Mouse (Mus musculus): ENCODE results near the gene Map3k11.

The Map3k11 gene

DNA sequence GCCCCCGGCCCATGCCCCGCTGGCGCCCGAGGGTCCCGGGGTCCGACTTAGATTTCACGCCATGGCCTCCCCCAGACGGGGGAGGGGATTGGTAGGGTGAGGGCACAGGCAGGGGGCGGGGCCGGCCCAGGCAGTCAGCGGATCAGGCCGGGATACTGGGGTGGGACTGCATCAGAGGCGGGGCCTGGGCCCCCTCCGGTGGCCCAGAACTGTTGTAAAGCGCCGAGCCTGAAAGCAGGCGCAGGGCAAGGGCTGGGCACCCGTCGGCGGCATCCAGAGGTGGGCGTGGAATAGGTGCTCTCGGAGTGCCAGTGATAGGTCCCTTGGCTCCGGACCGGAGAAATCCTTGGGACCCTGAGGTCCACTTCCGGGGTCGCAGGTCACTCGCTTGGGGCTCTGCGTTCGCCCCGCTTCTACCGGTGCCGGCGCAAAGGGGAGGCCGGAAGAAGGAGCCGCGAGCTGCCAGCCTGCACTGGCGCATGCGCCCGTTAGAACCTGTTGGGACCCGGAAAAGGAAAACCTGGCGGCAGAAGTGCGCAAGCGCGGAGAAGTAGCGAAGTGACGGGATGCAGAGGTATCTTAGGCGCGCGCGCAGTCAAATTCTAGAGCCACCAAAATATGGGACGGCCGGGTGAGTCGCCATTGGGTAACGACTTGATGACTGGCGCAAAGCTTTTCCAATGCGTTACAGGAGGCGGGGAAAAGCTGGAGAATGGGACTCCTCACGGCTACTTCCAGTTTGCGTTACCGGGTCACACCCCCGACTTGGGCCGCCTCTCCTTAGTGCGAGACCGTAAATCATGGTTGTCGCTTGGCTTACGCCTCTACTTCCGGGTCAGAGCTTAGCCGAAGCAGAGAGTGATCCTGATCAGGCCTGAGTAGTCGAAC lies at the start of gene Map3k11, which contains the start of gene Pcnx3:
Map3k11 (plus strand) TSS at position 543 of the 888 bp plus-strand sequence.
Pcnx3 (minus strand) TSS at position 709 of the 888 bp plus-strand sequence.
- peak; percentile 98 for DNase-seq

DNA sequence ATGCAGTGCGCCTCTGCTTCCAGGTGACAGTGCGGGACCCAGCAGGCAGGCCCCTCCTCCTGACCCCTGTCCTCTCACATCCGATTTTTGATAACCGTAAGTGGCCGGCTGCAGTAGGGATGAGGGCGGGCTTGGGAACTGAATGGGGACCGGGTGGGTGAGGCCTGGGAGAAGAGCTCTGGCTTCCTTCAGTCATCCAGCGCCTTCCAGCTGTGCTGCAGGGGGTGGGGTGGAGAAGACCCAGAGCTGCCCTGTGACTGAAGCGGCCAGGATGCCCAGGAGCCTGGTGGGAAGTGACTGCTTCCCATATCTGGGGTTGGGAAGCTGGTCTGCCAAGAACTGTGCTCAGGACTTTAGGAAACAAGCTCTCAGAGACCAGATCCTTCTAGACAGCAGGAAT lies 48.2 kb upstream of the Map3k11 start:
- no peak for DNase-seq

- DNase-seq = no peak
Measured at GRCm38 (mm10) chr19:5641021-5641420, 47.5 kb upstream of the Map3k11 start.

- no peak for DNase-seq
Measured at GRCm38 (mm10) chr19:5641641-5642040, 46.9 kb upstream of the Map3k11 start.

DNA sequence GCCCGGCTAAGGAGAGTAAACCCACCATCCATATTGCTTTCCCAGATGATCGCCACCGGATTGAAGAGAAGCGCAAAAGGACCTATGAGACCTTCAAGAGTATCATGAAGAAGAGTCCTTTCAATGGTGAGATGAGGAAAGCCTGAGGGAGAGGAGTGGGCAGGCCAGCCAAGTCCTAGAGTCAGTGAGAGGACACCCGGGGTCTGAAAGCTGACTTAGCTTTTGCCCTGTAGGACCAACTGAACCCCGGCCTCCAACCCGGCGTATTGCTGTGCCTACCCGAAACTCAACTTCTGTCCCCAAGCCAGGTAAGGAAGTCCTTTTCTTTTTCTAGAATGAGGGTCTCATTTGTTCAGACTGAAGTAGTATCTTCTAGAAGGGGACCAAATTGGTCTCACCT lies 43.3 kb upstream of the Map3k11 start:
- no peak for DNase-seq

GRCm38 (mm10) chr19:5646731-5647330 lies 41.7 kb upstream of the Map3k11 start:
- no peak for DNase-seq

GRCm38 (mm10) chr19:5647791-5648190 lies 40.8 kb upstream of the Map3k11 start:
- DNase-seq = no peak

DNA sequence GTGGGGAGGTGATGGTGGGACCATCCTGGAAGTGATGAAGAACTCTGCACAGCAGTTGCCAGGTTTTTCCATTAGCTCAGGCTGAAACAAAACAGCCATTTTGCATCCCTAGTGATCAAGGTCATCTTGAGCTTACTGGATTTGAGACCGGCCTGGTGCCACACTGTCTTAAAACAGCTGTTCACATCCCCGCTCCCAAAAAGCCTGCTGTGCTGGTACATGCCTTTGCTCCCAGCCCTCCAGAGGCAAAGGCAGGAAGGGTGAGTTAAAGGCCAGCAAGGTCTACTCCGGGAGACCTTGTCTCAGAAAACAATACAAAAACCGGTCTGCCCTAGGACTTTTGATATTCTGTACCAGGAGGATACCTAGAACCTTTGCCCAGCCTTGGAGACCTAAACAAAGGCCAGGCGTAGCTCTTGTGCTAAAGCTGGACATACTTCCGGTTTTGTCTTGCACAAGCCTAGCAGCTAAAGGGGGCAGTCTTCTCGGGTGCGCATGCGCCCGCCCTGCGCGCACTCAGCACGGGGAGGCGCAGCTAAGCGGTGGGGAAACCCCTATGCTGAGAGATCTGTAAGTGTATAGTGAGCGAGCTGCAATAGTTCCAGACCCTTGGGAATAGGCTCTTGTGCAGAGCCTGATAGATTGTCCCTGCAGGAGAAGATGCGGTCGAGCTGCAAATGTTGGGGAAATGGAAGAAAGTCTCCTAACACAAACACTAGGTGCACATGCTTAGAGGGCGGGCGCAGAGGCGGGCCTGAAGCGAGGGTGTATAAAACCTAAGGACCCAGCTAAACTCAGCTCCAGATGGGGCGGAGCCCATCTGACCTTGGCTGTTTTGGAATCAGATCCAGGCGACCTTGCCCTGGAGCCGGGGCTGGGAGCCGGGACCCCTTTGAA lies 39.9 kb upstream of the Map3k11 start:
- peak; percentile 91 for DNase-seq

- peak; percentile 62 for DNase-seq
Measured at GRCm38 (mm10) chr19:5649298-5649741, 39.2 kb upstream of the Map3k11 start.

DNA sequence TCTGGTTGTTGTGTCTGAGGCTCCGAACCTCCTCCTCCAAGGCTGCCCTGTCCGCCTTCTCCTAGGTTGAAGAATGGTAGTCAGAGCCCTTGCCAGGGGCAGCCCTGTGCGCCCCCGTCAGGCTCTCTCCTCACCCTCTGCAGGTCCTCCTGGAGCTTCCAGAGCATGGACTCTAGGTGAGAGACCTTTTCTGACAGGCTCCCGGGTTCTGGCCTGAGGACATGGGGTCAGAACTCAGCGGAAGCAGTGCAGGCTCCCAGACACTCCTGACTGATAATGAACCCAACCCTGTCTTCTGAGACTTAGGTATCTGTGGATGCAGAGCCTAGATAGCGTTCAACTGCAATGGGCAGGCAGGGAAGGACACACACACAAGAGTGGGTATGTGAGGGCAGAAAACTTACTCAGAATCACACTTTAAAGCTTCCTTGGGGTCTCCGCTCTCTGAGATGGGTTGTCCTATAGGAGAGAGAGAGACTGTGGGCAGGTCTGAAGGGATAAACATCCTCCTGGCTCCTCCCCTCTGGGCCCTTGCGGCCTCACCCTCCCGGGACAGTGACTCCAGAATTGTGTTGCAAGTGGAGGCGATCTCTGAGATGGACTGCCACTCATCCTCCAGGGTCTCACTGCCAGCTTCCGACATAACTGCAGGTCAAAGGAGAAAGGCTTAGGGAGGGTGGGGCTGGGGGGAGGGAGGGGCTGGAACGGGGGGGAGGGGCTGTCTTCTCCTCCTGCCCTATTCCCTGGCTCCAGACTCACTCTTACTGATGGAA lies 36.9 kb upstream of the Map3k11 start:
- no peak for DNase-seq

DNA sequence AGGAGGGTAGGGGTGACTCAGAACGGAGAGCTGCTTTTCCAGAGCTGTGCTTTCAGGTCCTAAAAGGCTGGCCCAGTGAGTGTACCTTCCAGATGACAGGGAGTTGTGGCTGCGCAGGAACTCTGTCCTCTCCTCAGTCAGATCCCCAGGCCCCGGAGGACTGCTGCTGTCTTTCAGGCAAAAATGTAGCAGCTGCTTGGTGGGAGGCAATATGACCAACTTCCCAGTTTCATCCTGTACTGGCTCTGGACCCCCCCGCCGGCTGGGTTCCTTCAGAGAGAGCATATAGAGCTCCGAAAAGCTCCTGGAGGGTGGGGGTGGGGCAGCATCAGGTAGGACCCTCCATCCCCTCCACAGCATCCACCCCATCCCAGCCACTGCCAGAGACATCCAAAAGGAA lies 36.0 kb upstream of the Map3k11 start:
- DNase-seq = no peak

- DNase-seq = no peak
Measured at GRCm38 (mm10) chr19:5653969-5654719, 34.4 kb upstream of the Map3k11 start.

DNA sequence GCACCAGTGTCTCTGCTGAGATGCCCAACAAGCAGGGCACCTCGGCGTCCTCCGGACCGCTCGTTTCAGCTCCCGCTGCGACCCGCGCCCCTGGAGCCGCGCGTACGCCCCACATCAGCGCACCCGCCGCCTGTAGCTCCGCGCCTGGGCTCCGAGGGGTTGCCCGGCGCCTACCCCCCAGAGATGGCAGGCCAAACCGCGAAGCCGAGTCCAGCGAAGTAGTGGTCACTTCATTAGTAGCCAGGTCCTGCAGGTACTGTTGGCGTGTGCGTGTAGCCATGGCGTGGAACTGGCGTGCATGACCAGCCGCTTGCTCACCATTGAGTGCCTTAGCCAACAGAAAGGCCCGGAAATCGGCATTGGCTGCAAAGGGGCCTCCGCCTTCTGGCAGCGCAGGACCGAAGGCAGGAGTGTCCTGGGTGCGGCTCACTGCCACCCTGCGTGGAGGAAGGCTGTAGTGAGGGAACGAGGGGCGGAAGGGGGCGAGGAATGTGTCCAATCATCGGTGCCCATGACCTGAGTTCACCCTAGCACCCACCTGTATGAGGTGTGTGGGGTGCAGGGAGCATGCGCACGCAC lies 33.7 kb upstream of the Map3k11 start:
- DNase-seq = no peak

DNA sequence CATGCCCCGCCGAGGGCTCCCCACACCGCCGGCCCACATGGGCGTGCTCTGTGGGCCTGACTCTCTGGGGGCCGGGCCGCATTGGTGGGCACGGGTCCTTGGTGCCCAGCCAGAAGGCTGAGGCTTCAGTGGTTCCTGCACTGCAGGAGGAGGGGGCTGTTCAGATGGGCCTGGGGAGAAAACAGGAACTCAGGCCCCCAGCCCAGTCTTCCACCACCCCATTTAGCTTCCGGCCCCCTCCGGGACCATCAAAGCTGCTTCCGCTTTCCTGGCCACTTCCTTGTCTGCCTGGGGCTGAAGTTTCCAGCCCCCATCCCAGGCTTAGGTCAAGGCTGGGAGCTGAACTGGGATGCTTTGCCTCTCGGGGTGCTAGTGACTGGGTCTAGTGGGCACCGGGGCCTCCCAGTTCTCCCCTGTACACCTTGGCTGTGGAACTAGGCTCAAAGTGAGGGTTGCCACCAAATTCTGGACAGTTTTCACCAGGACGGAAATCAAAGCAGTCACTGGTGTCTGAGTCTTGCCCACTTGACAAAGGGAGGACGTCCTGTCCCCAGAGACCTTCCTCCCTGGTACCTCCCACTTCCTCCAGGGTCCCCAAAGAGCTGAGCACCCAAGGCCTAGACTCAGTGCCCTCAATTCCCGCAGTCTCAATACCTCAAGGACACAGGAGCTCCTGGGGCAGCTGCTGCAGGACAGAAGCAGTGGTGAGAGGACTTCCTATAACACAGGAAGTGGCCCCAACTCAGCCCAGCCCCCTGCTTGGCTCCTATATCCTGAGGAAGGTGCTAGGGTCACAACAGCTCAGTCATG lies 27.4 kb upstream of the Map3k11 start:
- peak; percentile 70 for DNase-seq

DNA sequence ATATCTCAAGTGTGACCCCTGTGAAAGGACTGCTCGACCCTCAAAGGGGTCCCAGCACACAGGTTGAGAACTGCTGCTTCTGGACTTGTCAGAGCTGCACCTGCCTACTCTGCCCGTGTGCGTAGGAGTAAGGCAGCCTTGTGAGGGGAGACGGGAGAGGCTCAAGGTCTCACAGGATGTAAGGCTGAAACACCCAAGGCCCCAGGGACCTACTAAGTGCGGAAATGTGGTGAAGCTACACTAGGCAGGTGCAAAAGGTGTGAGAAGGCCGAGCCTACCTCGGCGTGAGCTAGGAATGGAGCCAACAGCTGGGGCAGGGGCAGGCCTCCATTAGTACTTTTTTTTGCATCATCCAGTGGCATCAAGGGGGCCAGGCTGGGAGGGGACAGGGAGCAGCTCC lies 26.2 kb upstream of the Map3k11 start:
- DNase-seq = no peak

GRCm38 (mm10) chr19:5662981-5663913 lies 25.3 kb upstream of the Map3k11 start, which contains the start of gene Sipa1:
TSS of gene Sipa1 (minus strand) at chr19:5663707.
- DNase-seq = peak; percentile 98

DNA sequence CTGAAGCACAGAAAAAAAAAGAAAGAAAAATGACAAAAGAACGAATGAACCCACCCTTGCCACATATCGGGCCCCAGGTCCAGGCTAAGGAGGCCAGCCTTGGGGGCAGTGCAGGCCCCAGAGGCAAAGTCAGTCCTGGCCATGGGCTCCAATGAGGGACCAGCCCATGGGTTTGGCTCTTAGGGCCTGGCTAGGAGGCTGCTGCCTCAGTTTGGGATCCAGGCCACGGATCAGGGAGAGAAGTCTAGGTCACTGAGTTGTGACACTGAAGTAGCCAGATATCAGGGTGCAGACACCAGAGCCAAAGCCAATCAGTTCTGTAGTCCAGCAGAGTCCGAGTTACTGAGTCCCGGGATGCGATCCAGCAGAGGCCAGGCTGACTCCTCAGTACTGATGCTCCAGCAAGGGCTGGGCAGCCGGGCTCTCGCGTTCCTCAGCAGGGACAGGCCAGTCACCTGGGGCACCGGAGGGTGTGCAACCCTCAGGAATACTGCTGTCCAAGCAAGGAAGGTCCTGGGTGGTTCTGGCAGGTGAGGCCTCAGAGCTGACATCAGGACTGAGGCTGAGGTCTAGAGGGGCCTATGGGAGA lies 23.8 kb upstream of the Map3k11 start:
- no peak for DNase-seq

- no peak for DNase-seq
Measured at GRCm38 (mm10) chr19:5665465-5665864, 23.1 kb upstream of the Map3k11 start.

DNA sequence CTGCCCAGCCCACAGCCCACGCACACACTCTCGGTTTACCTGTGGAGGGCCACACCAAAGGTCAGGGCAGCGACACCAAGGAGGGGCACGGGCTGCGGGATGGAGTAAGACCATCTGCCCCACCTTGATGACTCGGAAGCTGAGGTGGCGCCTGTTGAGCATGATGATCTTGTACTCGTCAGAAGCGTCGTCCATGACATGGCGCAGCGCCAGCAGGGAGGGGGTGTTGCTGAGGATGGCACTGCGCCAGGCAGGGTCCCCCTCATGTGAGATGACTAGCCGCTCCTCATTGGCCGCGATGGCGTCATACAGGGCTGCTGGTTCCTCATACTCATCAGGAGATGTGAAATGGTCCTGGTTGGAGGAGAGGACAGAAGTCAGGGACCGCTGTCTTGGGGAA lies 22.2 kb upstream of the Map3k11 start:
- DNase-seq = no peak

All from lung, postnatal 10 days (tissue).